Mouse (Mus musculus): ENCODE data around the gene Reck. TPM values are rescaled to one million over a fixed set of nuclear protein-coding genes. Genes with fewer than 3 reads are reported as not detected.

Reck gene
- 1 to 10 TPM; 6.3 to 7.4 TPM for total RNA-seq (2021)

DNA sequence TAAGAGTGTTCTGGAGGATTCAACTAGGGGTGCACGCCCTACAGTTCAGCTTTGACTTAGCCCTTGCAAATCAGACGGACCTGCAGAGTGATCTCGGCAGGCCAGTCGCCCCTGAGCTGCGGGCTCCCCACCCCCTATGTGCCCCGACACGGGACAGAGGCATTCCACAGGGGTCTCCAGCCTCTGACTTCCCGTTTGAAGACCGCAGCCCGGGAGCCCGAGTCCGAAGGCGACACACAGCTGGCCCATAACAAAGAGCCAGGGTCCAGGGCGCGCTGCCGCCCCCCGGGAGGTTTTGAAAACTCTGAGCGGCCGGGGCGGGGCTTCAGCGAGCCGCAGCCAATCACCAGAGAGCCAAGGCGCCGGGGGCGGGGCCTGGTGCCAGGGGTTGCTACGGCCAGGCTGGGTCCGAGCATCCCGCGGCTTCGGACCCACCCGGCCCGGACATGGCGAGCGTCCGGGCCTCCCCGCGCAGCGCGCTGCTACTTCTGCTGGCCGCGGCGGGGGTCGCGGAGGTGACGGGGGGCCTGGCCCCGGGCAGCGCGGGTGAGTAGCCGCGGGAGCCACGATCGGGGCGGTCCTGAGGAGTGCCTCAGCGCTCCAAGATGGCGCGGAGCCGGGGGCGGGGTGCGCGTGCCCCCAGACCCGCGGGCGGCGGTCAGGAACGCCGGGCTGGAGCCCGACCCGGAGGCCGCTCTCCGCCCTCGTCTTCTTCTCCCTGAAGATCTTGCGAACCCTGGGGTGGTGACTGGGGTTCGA is at the start of gene Reck:
TSS of gene Reck (plus strand) at position 371 of the 759 bp plus-strand sequence.
- intact Hi-C loops (cut with DNase I): no loop called here
- peak; percentile 86 to 88 for DNase-seq

GRCm38 (mm10) chr4:43828806-43829205 is 46.5 kb upstream of the Reck start:
- intact Hi-C loops (cut with DNase I): no loop called here
- DNase-seq: no peak

- intact Hi-C loops (cut with DNase I): no loop called here
These were observed 43.3 kb upstream of the Reck start for GRCm38 (mm10) chr4:43832031-43832430.

GRCm38 (mm10) chr4:43833752-43834151 is 41.6 kb upstream of the Reck start:
- intact Hi-C loops (cut with DNase I): no loop called here
- DNase-seq: no peak

More at GRCm38 (mm10) chr4:43832031-43832430, 43.3 kb upstream of the Reck start:
- DNase-seq: no peak

DNA sequence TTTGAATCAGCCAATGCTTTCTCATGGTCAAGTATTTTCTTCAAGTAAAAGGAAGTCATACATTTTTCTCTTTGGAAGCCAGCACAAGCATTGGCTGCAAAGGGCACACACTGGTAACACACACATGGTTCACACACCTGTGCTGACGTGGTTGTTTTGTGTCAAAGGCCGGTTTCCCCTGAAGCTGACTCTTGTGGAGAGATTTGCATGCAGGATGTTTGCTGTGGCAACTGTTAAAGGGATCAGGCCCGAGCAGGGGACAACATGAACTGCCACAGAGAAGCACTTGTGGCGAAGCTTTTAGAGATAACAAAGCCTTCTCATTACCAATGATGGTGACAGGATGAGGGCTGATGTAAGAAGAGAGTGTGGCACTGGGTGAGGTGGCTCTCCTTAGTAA is 40.6 kb upstream of the Reck start:
- DNase-seq: no peak
- intact Hi-C loops (cut with DNase I): no loop called here

GRCm38 (mm10) chr4:43838326-43838725 is 37.0 kb upstream of the Reck start:
- intact Hi-C loops (cut with DNase I): no loop called here
- no peak for DNase-seq

DNA sequence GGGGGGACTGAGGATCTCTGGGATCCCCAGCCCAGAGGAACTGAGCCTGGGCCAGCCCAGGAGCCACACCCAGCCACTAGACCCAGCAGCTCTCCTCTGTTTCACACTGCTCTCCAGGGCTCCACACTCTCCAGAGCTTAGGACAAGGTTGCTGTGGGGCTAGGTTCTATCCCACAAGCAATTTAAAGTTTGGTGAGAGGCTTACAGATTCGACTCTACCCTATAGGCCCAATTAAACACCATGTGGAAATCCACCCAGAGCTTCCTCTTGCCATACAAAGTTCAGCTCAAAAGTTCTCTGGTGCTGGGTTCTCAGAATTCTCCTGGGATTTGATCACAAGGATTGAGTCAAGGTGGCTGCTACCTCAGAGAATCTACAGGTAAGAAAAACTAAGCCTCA is 35.2 kb upstream of the Reck start, which contains the start of gene Olfr157:
TSS of gene Olfr157 (minus strand) at position 101 of the 400 bp plus-strand sequence.
- no peak for DNase-seq
- intact Hi-C loops (cut with DNase I): no loop called here

DNA sequence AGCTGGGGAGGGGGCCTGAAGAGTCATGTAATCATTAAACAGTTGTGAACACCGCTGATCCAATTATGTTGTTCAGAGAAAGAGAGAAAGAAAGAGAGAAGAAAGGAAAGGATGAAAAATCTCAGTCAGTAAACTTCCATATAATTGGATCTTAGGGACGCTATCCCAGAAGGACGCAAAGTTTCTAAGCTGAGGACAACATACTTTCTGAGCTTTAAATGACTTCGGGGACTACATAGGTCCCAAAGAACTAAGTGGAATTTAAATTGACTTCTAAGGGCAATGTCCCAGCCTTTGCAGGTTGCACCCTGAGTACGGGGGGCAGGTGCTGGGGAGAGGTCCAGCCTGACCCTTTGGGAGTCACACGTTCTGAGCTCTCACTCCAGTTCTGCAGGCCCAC is 24.1 kb upstream of the Reck start, which contains the start of gene Olfr155:
TSS of gene Olfr155 (plus strand) at position 301 of the 400 bp plus-strand sequence.
- intact Hi-C loops (cut with DNase I): no loop called here
- DNase-seq: no peak

DNA sequence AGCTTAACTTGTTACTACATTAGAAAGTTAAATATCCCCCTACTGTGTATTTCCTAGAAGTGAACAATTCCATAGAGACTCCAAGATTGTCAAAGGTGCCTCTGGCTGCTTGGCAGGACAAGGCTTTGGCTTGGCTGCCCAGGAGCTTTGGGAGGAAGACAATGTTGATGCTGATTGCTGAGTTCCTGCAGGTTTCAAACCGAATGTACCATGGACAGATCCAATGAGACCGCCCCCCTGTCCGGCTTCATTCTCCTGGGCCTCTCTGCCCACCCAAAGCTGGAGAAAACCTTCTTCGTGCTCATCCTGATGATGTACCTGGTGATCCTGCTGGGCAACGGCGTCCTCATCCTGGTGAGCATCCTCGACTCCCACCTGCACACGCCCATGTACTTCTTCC is 21.2 kb upstream of the Reck start:
- DNase-seq: no peak
- intact Hi-C loops (cut with DNase I): no loop called here

DNA sequence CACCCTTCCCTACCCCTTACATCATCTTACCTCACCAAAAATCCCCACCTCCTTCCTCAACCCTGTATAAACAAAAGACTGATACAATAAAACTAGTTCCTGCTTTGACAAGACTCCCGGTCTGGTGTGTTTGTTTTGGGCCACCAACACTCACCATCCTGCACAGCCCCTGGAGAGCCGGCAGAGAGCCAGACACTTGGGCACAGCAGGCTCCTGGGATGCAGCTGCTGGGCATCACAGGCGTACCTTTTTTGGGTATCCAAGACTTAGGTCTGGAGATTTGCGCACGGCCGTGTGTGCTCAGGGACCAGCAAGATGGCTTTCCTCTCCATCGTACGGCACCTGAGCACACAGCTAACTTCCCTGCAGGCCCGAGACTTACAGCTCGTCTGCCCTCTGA is 15.4 kb upstream of the Reck start:
- intact Hi-C loops (cut with DNase I): loop anchor here (2.0 to 10.0 kb wide), 3 partner anchors 35 to 435 kb away; partner anchors contain the start of genes Fam166b and Npr2
- no peak for DNase-seq

GRCm38 (mm10) chr4:43860744-43861519 is 14.4 kb upstream of the Reck start:
- intact Hi-C loops (cut with DNase I): loop anchor here (1.0 to 10.0 kb wide), 6 partner anchors 36 to 436 kb away; partner anchors contain the start of genes Fam166b and Npr2
- peak; percentile 63 to 80 for DNase-seq

GRCm38 (mm10) chr4:43863298-43863697 is 12.0 kb upstream of the Reck start:
- intact Hi-C loops (cut with DNase I): loop anchor here (10.0 kb wide), 1 partner anchor 438 kb away; the partner anchor contains the start of gene Fam166b
- no peak for DNase-seq

DNA sequence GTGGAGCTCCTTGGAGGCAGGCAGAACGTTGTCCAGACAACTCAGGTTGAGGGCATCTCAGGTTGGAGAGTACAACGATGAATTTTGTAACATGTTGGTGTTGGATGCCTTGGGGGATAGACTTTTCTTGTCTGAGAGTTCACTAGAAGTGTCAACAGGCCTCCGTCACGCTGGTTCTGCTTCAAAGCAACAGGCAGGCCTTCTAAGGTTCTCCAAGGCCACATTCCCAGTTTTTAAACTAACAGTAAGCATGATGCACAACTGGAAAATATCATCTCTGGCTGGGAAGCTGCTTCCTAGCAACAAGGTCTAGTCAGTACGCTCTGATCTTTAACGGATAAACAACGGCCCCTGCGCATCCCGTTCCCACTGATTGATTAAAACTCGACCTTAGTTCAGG is 5.5 kb upstream of the Reck start:
- no peak for DNase-seq
- intact Hi-C loops (cut with DNase I): loop anchor here (10.0 kb wide), 1 partner anchor 445 kb away; the partner anchor contains the start of gene Fam166b

- intact Hi-C loops (cut with DNase I): no loop called here
- DNase-seq: no peak
These were observed 829 bp upstream of the Reck start for GRCm38 (mm10) chr4:43874501-43874900.

- peak; percentile 31 to 49 for DNase-seq
- intact Hi-C loops (cut with DNase I): no loop called here
These were observed 635 bp downstream of the Reck start for GRCm38 (mm10) chr4:43875919-43876411.

GRCm38 (mm10) chr4:43877230-43877629 is 1.9 kb downstream of the Reck start:
- intact Hi-C loops (cut with DNase I): no loop called here
- no peak for DNase-seq

- intact Hi-C loops (cut with DNase I): no loop called here
- peak in 1 of 2 experiments; percentile 22 for DNase-seq
These were observed 2.9 kb downstream of the Reck start for GRCm38 (mm10) chr4:43878121-43878776.

DNA sequence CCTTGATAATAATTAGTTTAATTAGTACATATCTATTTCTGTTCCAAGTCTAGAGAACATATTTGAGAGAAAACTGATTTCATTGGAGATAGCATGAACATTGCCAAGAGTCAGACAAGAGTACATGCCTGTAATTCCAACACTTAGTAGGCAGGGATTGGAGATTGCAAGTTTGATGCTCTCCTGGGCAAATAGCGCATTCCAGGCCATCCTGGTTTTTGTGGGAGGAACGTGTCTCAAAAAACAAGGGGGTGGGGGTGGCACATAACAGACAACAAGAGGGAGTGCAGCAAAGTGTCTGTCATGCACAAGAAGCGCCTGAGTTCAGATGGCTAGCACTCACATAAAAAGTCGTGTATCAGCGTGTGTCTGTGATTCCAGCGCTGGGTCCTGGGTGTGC is 4.2 kb downstream of the Reck start:
- intact Hi-C loops (cut with DNase I): no loop called here
- DNase-seq: no peak

DNA sequence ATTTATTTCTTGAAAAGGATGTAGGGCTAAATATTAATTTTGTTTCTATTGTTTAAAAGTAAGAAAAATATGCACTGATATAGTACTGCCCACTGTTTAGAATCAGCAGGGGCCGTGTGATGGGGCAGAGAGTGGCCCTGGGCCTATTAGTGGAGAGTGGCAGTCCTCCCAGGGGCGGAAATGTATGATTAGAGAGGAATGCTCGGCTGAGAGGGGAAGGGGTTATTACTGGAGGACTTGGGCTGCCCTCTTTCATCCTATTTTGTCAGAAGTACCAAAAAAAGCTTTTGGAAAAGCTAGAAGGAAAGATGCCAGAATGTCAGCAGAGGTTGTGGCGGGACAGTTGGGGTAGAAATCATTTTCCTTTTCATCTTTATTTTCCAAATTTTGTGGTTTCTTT is 8.9 kb downstream of the Reck start:
- intact Hi-C loops (cut with DNase I): no loop called here
- DNase-seq: no peak

DNA sequence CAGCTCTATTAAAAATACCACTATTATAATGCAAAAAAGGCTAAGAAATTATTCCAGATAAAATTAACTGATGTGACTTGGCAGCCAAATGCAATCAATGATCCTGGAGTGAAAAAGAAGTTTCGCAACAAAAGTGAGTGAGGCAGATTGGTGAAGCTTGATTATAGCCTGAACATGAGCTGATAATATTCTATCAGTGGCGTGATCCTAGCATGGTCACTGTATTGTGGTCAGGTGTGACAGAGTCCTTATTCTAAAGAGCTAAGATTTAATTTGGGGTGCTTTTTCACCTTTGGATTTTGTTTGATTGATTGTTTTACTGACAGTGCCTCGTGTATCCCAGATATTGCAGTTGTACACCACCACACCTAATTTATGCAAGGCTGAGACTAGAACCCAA is 15.9 kb downstream of the Reck start:
- intact Hi-C loops (cut with DNase I): no loop called here

GRCm38 (mm10) chr4:43897209-43897608 is 21.9 kb downstream of the Reck start:
- intact Hi-C loops (cut with DNase I): no loop called here
- no peak for DNase-seq

More for the DNA sequence above, 15.9 kb downstream of the Reck start:
- DNase-seq: no peak

Measured in heart, postnatal 36 days (tissue).